Mouse (Mus musculus) lung, embryonic 14.5 days (tissue): ENCODE measurements around the gene Zfp64. TPM values are rescaled to one million over a fixed set of nuclear protein-coding genes. Genes with fewer than 3 reads are reported as not detected.
A peak's percentile ranks its signal among the peaks of the same experiment; 100 is the strongest.

Experiments
- ATAC-seq: fragments of 200-750 bp; cut with Nextera tagmentation; 2 replicates; pipeline ENCODE4 v1.8.0; 2017; ENCODE audit warnings: mild to moderate bottlenecking, moderate TSS enrichment, moderate library complexity; ENCODE audit not compliant: insufficient read depth
- DNase-seq: peaks from one replicate; pipeline ENCODE4 v3.0.0-alpha.2; 2015
- H3K27ac ChIP-seq: fragments of 300-500 bp; sonication (generic); 2 replicates; pipeline ENCODE4 v1.5.1; 2014; ENCODE audit warnings: low read depth, mild to moderate bottlenecking, moderate library complexity
- H3K27me3 ChIP-seq: fragments of 300-500 bp; sonication (generic); 2 replicates; pipeline ENCODE4 v1.6.1; 2014; ENCODE audit warnings: low read length, control low read depth; ENCODE audit not compliant: insufficient read depth
- H3K36me3 ChIP-seq: fragments of 300-500 bp; sonication (generic); 2 replicates; pipeline ENCODE4 v1.6.1; 2014; ENCODE audit warnings: control low read depth; ENCODE audit not compliant: insufficient read depth
- H3K4me1 ChIP-seq: fragments of 300-500 bp; sonication (generic); 2 replicates; pipeline ENCODE4 v1.6.1; 2014; ENCODE audit warnings: antibody characterized with exemption, control low read depth; ENCODE audit not compliant: insufficient read depth
- H3K4me2 ChIP-seq: fragments of 300-500 bp; sonication (generic); 2 replicates; pipeline ENCODE4 v1.6.1; 2014; ENCODE audit warnings: mild to moderate bottlenecking
- H3K4me3 ChIP-seq: fragments of 300-500 bp; sonication (generic); 2 replicates; pipeline ENCODE4 v1.5.1; 2014; ENCODE audit warnings: low read depth, low read length
- H3K9ac ChIP-seq: fragments of 300-500 bp; sonication (generic); 2 replicates; pipeline ENCODE4 v1.6.1; 2014
- H3K9me3 ChIP-seq: fragments of 300-500 bp; sonication (generic); 2 replicates; pipeline ENCODE4 v1.6.1; 2016; ENCODE audit warnings: low read depth, low read length, control low read depth
- CTCF ChIP-seq: IDR thresholded peaks from 2 replicates; pipeline ENCODE4 v1.5.1; 2016; ENCODE audit warnings: antibody characterized with exemption, low read depth
- WGBS: fragments of 180-500 bp; shearing (Covaris S2); extraction: QIAGEN DNeasy Blood & Tissue Kit; methylation state at CpG from one replicate; pipeline ENCODE4 v1.1.7; 2014; 5-methylcytosine and 5-hydroxymethylcytosine counted together
- polyA plus RNA-seq: library from polyadenylated mRNA; unstranded; fragments of >200 nt; fragmentation: Nextera tagmentation; extraction: Ambion mirVana; gene quantifications from 2 replicates; pipeline ENCODE4 v1.2.1, GENCODE M21; 2014

Gene Zfp64
- polyA plus RNA-seq, 1 experiment from 2014 or later, result 31.9 TPM

DNA sequence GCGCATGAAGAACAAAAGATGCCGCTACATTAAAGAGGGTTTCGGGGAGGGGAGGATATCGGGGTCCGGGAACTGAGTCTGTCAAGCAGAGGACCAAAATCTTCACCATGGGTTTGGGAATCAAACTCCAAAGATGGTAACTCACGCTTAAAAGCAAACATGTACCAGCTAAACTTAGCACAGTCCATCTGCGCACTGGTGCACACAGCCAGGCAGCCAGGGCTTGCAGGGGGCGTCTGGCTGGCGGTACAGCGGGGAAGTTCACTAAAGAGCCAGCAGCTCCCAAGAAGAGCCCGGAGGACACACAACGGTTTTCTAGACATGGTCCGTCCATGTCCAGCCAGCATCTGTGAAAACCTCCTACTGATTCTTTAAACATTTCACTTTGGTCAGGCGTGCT, 23.7 kb downstream of the Zfp64 start:
- H3K27ac ChIP-seq, result no peak overlapping the region
- no peak for DNase-seq
- no peak for TF ChIP-seq CTCF
- H3K9ac ChIP-seq, result no peak overlapping the region
- no peaks in the 10 kb centered on the region for H3K27me3 ChIP-seq
- ATAC-seq, result no peak
- H3K4me3 ChIP-seq, result no peak overlapping the region
- H3K4me1 ChIP-seq, result no peaks in the 10 kb centered on the region
- WGBS, result 94% methylated on average over 14 of the region's 14 CpGs
- H3K9me3 ChIP-seq, result no peaks in the 10 kb centered on the region
- H3K4me2 ChIP-seq, result no peak overlapping the region
- H3K36me3 ChIP-seq, result peaks cover 49% of the 10 kb centered on the region

- no peaks in the 10 kb centered on the region for H3K9me3 ChIP-seq
- no peak overlapping the region for H3K27ac ChIP-seq
- no peaks in the 10 kb centered on the region for H3K4me1 ChIP-seq
- peak; percentile 81 for TF ChIP-seq CTCF
- no peak for ATAC-seq
- no peaks in the 10 kb centered on the region for H3K27me3 ChIP-seq
- peak; percentile 88 for DNase-seq
- no peak overlapping the region for H3K4me2 ChIP-seq
- H3K36me3 ChIP-seq, result peaks cover 53% of the 10 kb centered on the region
- H3K9ac ChIP-seq, result no peak overlapping the region
- no peak overlapping the region for H3K4me3 ChIP-seq
- WGBS, result 22% methylated on average over 10 of the region's 10 CpGs
Measured at GRCm38 (mm10) chr2:168929691-168930090, 25.7 kb downstream of the Zfp64 start.

- Histone ChIP-seq H3K27ac (no peak overlapping the region), H3K4me2 (no peak overlapping the region), H3K9ac (no peak overlapping the region), H3K4me1 (no peaks in the 10 kb centered on the region), H3K36me3 (peaks cover 35% of the 10 kb centered on the region), H3K9me3 (no peaks in the 10 kb centered on the region), H3K4me3 (no peak overlapping the region), H3K27me3 (no peaks in the 10 kb centered on the region)
- TF ChIP-seq CTCF, result no peak
- DNase-seq, result peak; percentile 23
- ATAC-seq, result no peak
- WGBS, result 60% methylated on average over 7 of the region's 7 CpGs
Measured at GRCm38 (mm10) chr2:168927401-168927800, 28.0 kb downstream of the Zfp64 start.

- Histone ChIP-seq H3K27me3 (no peaks in the 10 kb centered on the region), H3K9ac (no peak overlapping the region), H3K27ac (no peak overlapping the region), H3K4me1 (no peaks in the 10 kb centered on the region), H3K4me2 (no peak overlapping the region), H3K4me3 (no peak overlapping the region), H3K36me3 (peaks cover 32% of the 10 kb centered on the region), H3K9me3 (no peaks in the 10 kb centered on the region)
- DNase-seq (no peak), ATAC-seq (no peak)
- no peak for TF ChIP-seq CTCF
- WGBS, result 78% methylated on average over 37 of the region's 37 CpGs
Measured at GRCm38 (mm10) chr2:168926257-168926810, 29.1 kb downstream of the Zfp64 start.

DNA sequence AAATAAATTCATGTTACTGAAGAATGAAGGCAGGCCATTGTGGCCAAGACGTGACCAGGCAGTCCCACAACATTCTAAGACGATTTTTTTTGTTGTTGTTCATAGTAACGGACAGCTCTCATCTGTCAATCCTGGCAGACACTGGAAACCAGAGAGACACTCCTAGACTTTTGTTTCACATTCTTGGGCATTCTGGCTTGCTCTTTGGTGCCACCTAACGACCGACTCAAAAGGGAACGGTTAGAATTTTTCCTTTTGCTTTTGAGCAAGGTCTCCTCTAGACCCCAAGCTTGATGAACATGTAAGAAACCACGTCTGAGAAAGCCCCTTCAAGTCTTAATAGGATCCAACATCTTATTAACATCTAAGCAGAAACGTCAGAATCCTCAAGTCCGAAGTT, 31.7 kb downstream of the Zfp64 start:
- no peak overlapping the region for H3K9ac ChIP-seq
- 0 out of 2 replicates have a peak, but pooled peaks have one; percentile 44 for ATAC-seq
- no peak overlapping the region for H3K27ac ChIP-seq
- peak; percentile 81 for DNase-seq
- 4% methylated on average over 9 of the region's 9 CpGs for WGBS
- no peak overlapping the region for H3K4me3 ChIP-seq
- peaks cover 24% of the 10 kb centered on the region for H3K36me3 ChIP-seq
- no peaks in the 10 kb centered on the region for H3K4me1 ChIP-seq
- TF ChIP-seq CTCF, result peak; percentile 74
- H3K27me3 ChIP-seq, result no peaks in the 10 kb centered on the region
- H3K9me3 ChIP-seq, result no peaks in the 10 kb centered on the region
- H3K4me2 ChIP-seq, result no peak overlapping the region

DNA sequence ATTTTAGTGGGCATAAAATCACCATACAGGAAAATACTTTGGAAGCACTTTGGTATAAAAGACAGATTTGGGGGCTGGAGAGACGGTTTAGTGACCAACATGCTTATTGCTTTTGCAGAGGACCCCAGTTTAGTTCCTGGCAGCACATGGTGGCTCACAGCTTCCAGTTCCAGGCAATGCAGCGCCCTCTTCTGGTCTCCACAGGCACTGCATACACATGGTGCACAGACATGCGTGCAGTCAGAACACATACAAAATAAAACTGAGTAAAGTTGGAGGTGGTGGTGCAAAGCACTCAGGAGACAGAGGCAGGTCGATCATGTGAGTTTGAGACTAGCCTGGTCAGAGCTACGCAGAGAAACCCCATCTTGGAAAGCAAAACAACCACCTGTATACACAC, 32.9 kb downstream of the Zfp64 start:
- 82% methylated on average over 5 of the region's 5 CpGs for WGBS

GRCm38 (mm10) chr2:168920007-168920406, 35.4 kb downstream of the Zfp64 start:
- Histone ChIP-seq H3K9ac (no peak overlapping the region), H3K36me3 (no peaks in the 10 kb centered on the region), H3K9me3 (no peaks in the 10 kb centered on the region), H3K4me1 (no peaks in the 10 kb centered on the region), H3K4me2 (no peak overlapping the region), H3K27me3 (no peaks in the 10 kb centered on the region), H3K4me3 (no peak overlapping the region), H3K27ac (no peak overlapping the region)
- DNase-seq (peak; percentile 15), ATAC-seq (peak; percentile 50; the same call in 1 of the 2 replicates)
- TF ChIP-seq CTCF, result no peak
- WGBS, result 42% methylated on average over 15 of the region's 15 CpGs

More for the DNA sequence above, 32.9 kb downstream of the Zfp64 start:
- Histone ChIP-seq H3K36me3 (peaks cover 18% of the 10 kb centered on the region), H3K9me3 (no peaks in the 10 kb centered on the region), H3K9ac (no peak overlapping the region), H3K4me3 (no peak overlapping the region), H3K4me1 (no peaks in the 10 kb centered on the region), H3K27ac (no peak overlapping the region), H3K4me2 (no peak overlapping the region), H3K27me3 (no peaks in the 10 kb centered on the region)
- TF ChIP-seq CTCF, result peak; percentile 38; the same call in 1 of the 2 replicates
- ATAC-seq (no peak), DNase-seq (no peak)
